Comparison of ENCODE assay signal across 8 mouse cellular contexts in the genomic region with DNA sequence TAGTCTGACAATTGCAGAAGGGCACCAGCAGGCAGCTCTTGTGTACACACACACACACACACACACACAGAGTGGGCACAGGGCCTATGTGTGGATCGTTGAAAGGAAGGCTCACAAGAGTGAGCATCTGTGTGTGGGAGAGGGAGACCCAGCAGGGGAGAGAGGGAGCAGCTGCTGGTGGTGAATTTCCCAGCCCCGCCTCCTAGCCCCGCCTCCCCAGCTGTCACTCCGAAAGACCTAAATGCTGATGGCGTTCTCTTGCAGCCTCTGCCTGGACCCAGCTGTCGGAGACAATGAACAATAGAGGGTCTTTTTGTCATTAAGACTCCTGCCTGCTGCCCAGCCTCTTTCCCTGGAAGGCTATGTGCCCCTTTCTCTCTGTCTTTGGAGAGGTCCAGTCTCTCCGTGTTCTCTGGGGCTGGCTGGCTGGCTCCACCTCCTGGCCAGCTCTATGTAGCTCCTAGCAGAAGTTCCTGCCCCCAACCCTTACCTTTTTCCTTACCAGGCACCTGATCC. TPM values are rescaled to one million over a fixed set of nuclear protein-coding genes. Genes with fewer than 3 reads are reported as not detected.
DNase-seq lines count a peak whose midpoint lies in the region; ATAC-seq and TF ChIP-seq lines count a peak whose summit lies in the region.

No protein-coding gene starts in this region.

- peak; percentile 62 for DNase-seq in gastrocnemius, postnatal 10 days
- no peak for DNase-seq in gastrocnemius, adult 8-10 months (ENCODE audit: low spot score in 2 of 2)
- peak; percentile 91 to 93 for DNase-seq in cerebellum, postnatal 36 days
- peak; percentile 50 for DNase-seq in gastrocnemius, postnatal 25 days
- DNase-seq in left cerebral cortex, postnatal 36 days (ENCODE audit: low spot score in 2 of 2) = peak; percentile 89 to 91

- H3K27ac ChIP-seq in intestine, postnatal 0 days (ENCODE audit: low read depth, low read length) = no peak overlapping the region
- peak overlapping the region; percentile 99 for H3K27ac ChIP-seq in midbrain, embryonic 13.5 days
- H3K27ac ChIP-seq in stomach, embryonic 15.5 days = 0 out of 2 replicates have a peak overlapping the region, but pooled peaks have one; percentile 2

- no peaks in the 10 kb centered on the region for H3K4me1 ChIP-seq in intestine, postnatal 0 days (replicated peaks; ENCODE audit: control insufficient read depth, insufficient read depth, low read length)
- H3K4me1 ChIP-seq in midbrain, embryonic 13.5 days (replicated peaks) = peaks cover 68% of the 10 kb centered on the region
- peaks cover 21% of the 10 kb centered on the region for H3K4me1 ChIP-seq in stomach, embryonic 15.5 days

- intact Hi-C loops in left cerebral cortex, postnatal 36 days (cut with DNase I) = loop anchor here (2.0 to 10.0 kb wide), 2 partner anchors 28 to 120 kb away; partner anchors contain the start of gene Ttyh2

- H3K4me2 ChIP-seq in intestine, postnatal 0 days (replicated peaks; ENCODE audit: low read depth) = peak overlapping the region; percentile 63
- H3K4me2 ChIP-seq in midbrain, embryonic 13.5 days (replicated peaks) = peak overlapping the region; percentile 82
- H3K4me2 ChIP-seq in stomach, embryonic 15.5 days = peak overlapping the region; percentile 51

- H3K4me3 ChIP-seq in intestine, postnatal 0 days (ENCODE audit: low read depth, low read length) = peak overlapping the region; percentile 24
- peak overlapping the region; percentile 49 for H3K4me3 ChIP-seq in midbrain, embryonic 13.5 days (replicated peaks)
- H3K4me3 ChIP-seq in stomach, embryonic 15.5 days (replicated peaks) = peak overlapping the region; percentile 32

- peak; percentile 61 for TF ChIP-seq CTCF in intestine, postnatal 0 days (IDR thresholded peaks at IDR 0.05; ENCODE audit: low read depth)

- WGBS in intestine, postnatal 0 days = under 1% methylated on average over 7 of the region's 7 CpGs
- 0% methylated on average over 7 of the region's 7 CpGs for WGBS in midbrain, embryonic 13.5 days
- 2% methylated on average over 7 of the region's 7 CpGs for WGBS in stomach, embryonic 15.5 days

- H3K9me3 ChIP-seq in intestine, postnatal 0 days (ENCODE audit: control insufficient read depth) = no peaks in the 10 kb centered on the region
- no peaks in the 10 kb centered on the region for H3K9me3 ChIP-seq in midbrain, embryonic 13.5 days
- H3K9me3 ChIP-seq in stomach, embryonic 15.5 days = no peaks in the 10 kb centered on the region

- H3K36me3 ChIP-seq in intestine, postnatal 0 days (ENCODE audit: control insufficient read depth, insufficient read depth) = no peaks in the 10 kb centered on the region
- no peaks in the 10 kb centered on the region for H3K36me3 ChIP-seq in midbrain, embryonic 13.5 days
- H3K36me3 ChIP-seq in stomach, embryonic 15.5 days = no peaks in the 10 kb centered on the region

- no peak overlapping the region for H3K9ac ChIP-seq in intestine, postnatal 0 days (ENCODE audit: low read depth, low read length)
- peak overlapping the region; percentile 65 for H3K9ac ChIP-seq in midbrain, embryonic 13.5 days (replicated peaks)
- H3K9ac ChIP-seq in stomach, embryonic 15.5 days = no peak overlapping the region

- H3K27me3 ChIP-seq in intestine, postnatal 0 days (replicated peaks; ENCODE audit: control insufficient read depth, insufficient read depth, low read length) = peaks cover 43% of the 10 kb centered on the region
- H3K27me3 ChIP-seq in midbrain, embryonic 13.5 days = peaks cover 22% of the 10 kb centered on the region
- H3K27me3 ChIP-seq in stomach, embryonic 15.5 days (replicated peaks) = peaks cover 38% of the 10 kb centered on the region

- 0 out of 2 replicates have a peak, but pooled peaks have one; percentile 33 for ATAC-seq in intestine, postnatal 0 days
- peak; percentile 86 for ATAC-seq in midbrain, embryonic 13.5 days
- ATAC-seq in stomach, embryonic 15.5 days (ENCODE audit: insufficient read depth, low FRiP score, low read depth) = peak; percentile 75

RNA-seq across cellular contexts. Expression of gene Btbd17, which starts 0.5 kb away (rescaled TPM):
- total RNA-seq in gastrocnemius, postnatal 10 days (2021) = 1 to 10 TPM; 2.2 to 2.5 TPM
- total RNA-seq in gastrocnemius, adult 8-10 months (2022) = not detected
- total RNA-seq in gastrocnemius, postnatal 25 days (2021) = not detected
- polyA plus RNA-seq in intestine, postnatal 0 days (2015; fragmentation: Nextera tagmentation; extraction: Ambion mirVana) = 0.14 and 0.20 TPM in 2 replicates
- total RNA-seq in left cerebral cortex, postnatal 36 days (2021) = 10 to 100 TPM; 29.1 to 35.8 TPM
- polyA plus RNA-seq in midbrain, embryonic 13.5 days (2015; fragmentation: Nextera tagmentation; extraction: Ambion mirVana) = 30.1 and 33.6 TPM in 2 replicates
- polyA plus RNA-seq in stomach, embryonic 15.5 days (2015; fragmentation: Nextera tagmentation; extraction: Ambion mirVana) = 1.6 and 3.8 TPM in 2 replicates

RNA-seq across cellular contexts. Expression of gene Gpr142, which starts 3.4 kb away (rescaled TPM):
- not detected for total RNA-seq in gastrocnemius, postnatal 10 days (2021)
- not detected for total RNA-seq in gastrocnemius, adult 8-10 months (2022)
- not detected for total RNA-seq in gastrocnemius, postnatal 25 days (2021)
- not detected in 2 replicates for polyA plus RNA-seq in intestine, postnatal 0 days (2015; fragmentation: Nextera tagmentation; extraction: Ambion mirVana)
- total RNA-seq in left cerebral cortex, postnatal 36 days (2021) = not detected
- not detected in 2 replicates for polyA plus RNA-seq in midbrain, embryonic 13.5 days (2015; fragmentation: Nextera tagmentation; extraction: Ambion mirVana)
- polyA plus RNA-seq in stomach, embryonic 15.5 days (2015; fragmentation: Nextera tagmentation; extraction: Ambion mirVana) = 0.54 and 0.58 TPM in 2 replicates

RNA-seq across cellular contexts. Expression of gene Kif19a, which starts 30.1 kb away (rescaled TPM):
- 1 to 10 TPM; 3.2 to 4.2 TPM for total RNA-seq in gastrocnemius, postnatal 10 days (2021)
- total RNA-seq in gastrocnemius, adult 8-10 months (2022) = under 1 TPM in 3 of 4 experiments, not detected in 1; 0.62 to 0.82 (median 0.67) TPM
- 1 to 10 TPM; 1.3 to 2.0 TPM for total RNA-seq in gastrocnemius, postnatal 25 days (2021)
- polyA plus RNA-seq in intestine, postnatal 0 days (2015; fragmentation: Nextera tagmentation; extraction: Ambion mirVana) = 0.21 and 0.67 TPM in 2 replicates
- total RNA-seq in left cerebral cortex, postnatal 36 days (2021) = 1 to 10 TPM; 4.5 to 4.8 TPM
- 0.35 and 1.2 TPM in 2 replicates for polyA plus RNA-seq in midbrain, embryonic 13.5 days (2015; fragmentation: Nextera tagmentation; extraction: Ambion mirVana)
- polyA plus RNA-seq in stomach, embryonic 15.5 days (2015; fragmentation: Nextera tagmentation; extraction: Ambion mirVana) = 0.58 and 1.1 TPM in 2 replicates

RNA-seq across cellular contexts. Expression of gene Gprc5c, which starts 55.7 kb away (rescaled TPM):
- 10 to 100 TPM; 58.5 to 63.6 TPM for total RNA-seq in gastrocnemius, postnatal 10 days (2021)
- total RNA-seq in gastrocnemius, adult 8-10 months (2022) = 10 to 100 TPM; 31.9 to 49.5 (median 39.2) TPM
- total RNA-seq in gastrocnemius, postnatal 25 days (2021) = 10 to 100 TPM; 31.2 to 47.0 TPM
- polyA plus RNA-seq in intestine, postnatal 0 days (2015; fragmentation: Nextera tagmentation; extraction: Ambion mirVana) = 2.3 and 2.8 TPM in 2 replicates
- total RNA-seq in left cerebral cortex, postnatal 36 days (2021) = 1 to 10 TPM; 4.7 to 8.0 TPM
- polyA plus RNA-seq in midbrain, embryonic 13.5 days (2015; fragmentation: Nextera tagmentation; extraction: Ambion mirVana) = 5.9 and 7.1 TPM in 2 replicates
- polyA plus RNA-seq in stomach, embryonic 15.5 days (2015; fragmentation: Nextera tagmentation; extraction: Ambion mirVana) = 26.7 and 27.4 TPM in 2 replicates

Comparison
In these comparisons a context has a peak if more than half of its experiments do, and no peak if none do; other contexts are left out.
1. DNase-seq: peak in gastrocnemius, postnatal 10 days (single experiment), cerebellum, postnatal 36 days (2 of 2), gastrocnemius, postnatal 25 days (single experiment) and left cerebral cortex, postnatal 36 days (2 of 2); none in gastrocnemius, adult 8-10 months (0 of 2).
2. ATAC-seq: peak in every context shown above with its lines; median percentile 86 in midbrain, embryonic 13.5 days; 75 in stomach, embryonic 15.5 days; 33 in intestine, postnatal 0 days.
3. RNA of gene Btbd17, which starts 0.5 kb away (total RNA-seq): 29.1 to 35.8 TPM in left cerebral cortex, postnatal 36 days; 2.2 to 2.5 TPM in gastrocnemius, postnatal 10 days, not detected in gastrocnemius, postnatal 25 days and not detected in gastrocnemius, adult 8-10 months; every median in the first group is over 4 times any median in the second.
4. Peak in every context shown above with its lines, with median percentiles within 50 percentile points of each other: H3K4me2 ChIP-seq and H3K4me3 ChIP-seq.